Mouse (Mus musculus): ENCODE measurements around the gene Atg4a. TPM values are rescaled to one million over a fixed set of nuclear protein-coding genes. Genes with fewer than 3 reads are reported as not detected.
A peak's percentile ranks its signal among the peaks of the same experiment; 100 is the strongest.

Atg4a gene
- polyA plus RNA-seq (2015; fragmentation: Nextera tagmentation; extraction: Ambion mirVana): 31.0 and 32.9 TPM in 2 replicates

GRCm38 (mm10) chrX:140956272-140956940 is at the start of gene Atg4a, which contains the start of gene Psmd10:
Gene Atg4a, plus strand, starts transcription at chrX:140956907.
Gene Psmd10, minus strand, starts transcription at chrX:140956728.
- peak; percentile 90 for DNase-seq (ENCODE audit: low spot score)

- DNase-seq (ENCODE audit: low spot score): no peak
These were observed 49.3 kb upstream of the Atg4a start, which contains the start of gene Vsig1 for GRCm38 (mm10) chrX:140907360-140907759. Gene Vsig1, plus strand, starts transcription at chrX:140907608.

- DNase-seq (ENCODE audit: low spot score): no peak
These were observed 35.4 kb upstream of the Atg4a start for GRCm38 (mm10) chrX:140921321-140921720.

GRCm38 (mm10) chrX:140932066-140932465 is 24.6 kb upstream of the Atg4a start:
- DNase-seq (ENCODE audit: low spot score): no peak

GRCm38 (mm10) chrX:140933263-140933662 is 23.4 kb upstream of the Atg4a start:
- DNase-seq (ENCODE audit: low spot score): no peak

- DNase-seq (ENCODE audit: low spot score): no peak
These were observed 20.4 kb upstream of the Atg4a start for GRCm38 (mm10) chrX:140936271-140936670.

GRCm38 (mm10) chrX:140953618-140954017 is 3.1 kb upstream of the Atg4a start:
- no peak for DNase-seq (ENCODE audit: low spot score)

GRCm38 (mm10) chrX:140956959-140957358 is 252 bp downstream of the Atg4a start:
- DNase-seq (ENCODE audit: low spot score): no peak

GRCm38 (mm10) chrX:140978943-140979342 is 22.2 kb downstream of the Atg4a start:
- DNase-seq (ENCODE audit: low spot score): no peak

- DNase-seq (ENCODE audit: low spot score): no peak
These were observed 22.8 kb downstream of the Atg4a start for GRCm38 (mm10) chrX:140979546-140979945.

GRCm38 (mm10) chrX:140980163-140980562 is 23.5 kb downstream of the Atg4a start:
- DNase-seq (ENCODE audit: low spot score): no peak

- no peak for DNase-seq (ENCODE audit: low spot score)
These were observed 26.7 kb downstream of the Atg4a start for GRCm38 (mm10) chrX:140983206-140983960.

GRCm38 (mm10) chrX:140984795-140985194 is 28.1 kb downstream of the Atg4a start:
- DNase-seq (ENCODE audit: low spot score): no peak

GRCm38 (mm10) chrX:140985256-140985655 is 28.5 kb downstream of the Atg4a start:
- DNase-seq (ENCODE audit: low spot score): no peak

- DNase-seq (ENCODE audit: low spot score): no peak
These were observed 40.3 kb downstream of the Atg4a start for GRCm38 (mm10) chrX:140996909-140997516.

- no peak for DNase-seq (ENCODE audit: low spot score)
These were observed 41.3 kb downstream of the Atg4a start for GRCm38 (mm10) chrX:140997912-140998545.

GRCm38 (mm10) chrX:140998885-140999284 is 42.2 kb downstream of the Atg4a start:
- DNase-seq (ENCODE audit: low spot score): no peak

- DNase-seq (ENCODE audit: low spot score): no peak
These were observed 193.0 kb downstream of the Atg4a start for GRCm38 (mm10) chrX:141149705-141150104.

GRCm38 (mm10) chrX:141150290-141150689 is 193.6 kb downstream of the Atg4a start:
- no peak for DNase-seq (ENCODE audit: low spot score)

- no peak for DNase-seq (ENCODE audit: low spot score)
These were observed 194.5 kb downstream of the Atg4a start for GRCm38 (mm10) chrX:141151182-141151581.

GRCm38 (mm10) chrX:141156696-141157095 is 200.0 kb downstream of the Atg4a start:
- DNase-seq (ENCODE audit: low spot score): peak; percentile 23

- no peak for DNase-seq (ENCODE audit: low spot score)
These were observed 200.9 kb downstream of the Atg4a start for GRCm38 (mm10) chrX:141157626-141158025.

Data from thymus, postnatal 0 days (tissue).